Mouse (Mus musculus): ENCODE data around the gene Hsd17b11. TPM values are rescaled to one million over a fixed set of nuclear protein-coding genes. Genes with fewer than 3 reads are reported as not detected.
"Not testable (repeated sequence)": the region's sequence is repeated elsewhere in the genome, so short reads cannot be mapped to it uniquely, and the experiment has no call there.

The Hsd17b11 gene
- polyA plus RNA-seq, 1 experiment from 2014 or later = 2.7 TPM

GRCm38 (mm10) chr5:104025245-104025854 lies 3.6 kb upstream of the Hsd17b11 start:
- whole genome bisulfite sequencing = 49% methylated on average over 17 of the region's 17 CpGs
- ATAC-seq (ENCODE audit: low read depth) = no peak
- H3K27me3 ChIP-seq = peaks cover 18% of the 10 kb centered on the region

GRCm38 (mm10) chr5:104024762-104025161 lies 3.0 kb upstream of the Hsd17b11 start:
- H3K9me3 ChIP-seq = no peaks in the 10 kb centered on the region
- no peaks in the 10 kb centered on the region for H3K36me3 ChIP-seq
- H3K27ac ChIP-seq (replicated peaks) = no peak overlapping the region
- peaks cover 17% of the 10 kb centered on the region for H3K4me1 ChIP-seq (replicated peaks)
- H3K27me3 ChIP-seq = peaks cover 18% of the 10 kb centered on the region
- no peak overlapping the region for H3K9ac ChIP-seq
- 71% methylated on average over 11 of the region's 11 CpGs for WGBS
- ATAC-seq (ENCODE audit: low read depth) = no peak
- no peak overlapping the region for H3K4me2 ChIP-seq
- no peak overlapping the region for H3K4me3 ChIP-seq

More at GRCm38 (mm10) chr5:104025245-104025854, 3.6 kb upstream of the Hsd17b11 start:
- Histone ChIP-seq H3K4me2 (no peak overlapping the region), H3K36me3 (no peaks in the 10 kb centered on the region), H3K9ac (no peak overlapping the region), H3K4me3 (no peak overlapping the region), H3K27ac (replicated peaks) (no peak overlapping the region), H3K9me3 (no peaks in the 10 kb centered on the region), H3K4me1 (replicated peaks) (peaks cover 17% of the 10 kb centered on the region)

GRCm38 (mm10) chr5:104024193-104024592 lies 2.5 kb upstream of the Hsd17b11 start:
- H3K9me3 ChIP-seq; H3K9ac ChIP-seq; H3K4me3 ChIP-seq; H3K27ac ChIP-seq (replicated peaks); ATAC-seq (ENCODE audit: low read depth); H3K4me2 ChIP-seq; H3K36me3 ChIP-seq: not testable (repeated sequence)
- Histone ChIP-seq H3K4me1 (replicated peaks) (peaks cover 17% of the 10 kb centered on the region), H3K27me3 (peaks cover 18% of the 10 kb centered on the region)
- 87% methylated on average over 5 of the region's 5 CpGs for WGBS

GRCm38 (mm10) chr5:104023289-104024020 lies 1.7 kb upstream of the Hsd17b11 start:
- Histone ChIP-seq H3K9ac (no peak overlapping the region), H3K27me3 (peaks cover 18% of the 10 kb centered on the region), H3K9me3 (no peaks in the 10 kb centered on the region), H3K4me3 (no peak overlapping the region), H3K4me2 (no peak overlapping the region), H3K4me1 (replicated peaks) (peaks cover 17% of the 10 kb centered on the region), H3K36me3 (no peaks in the 10 kb centered on the region), H3K27ac (replicated peaks) (no peak overlapping the region)
- ATAC-seq (ENCODE audit: low read depth) = no peak
- WGBS = 76% methylated on average over 8 of the region's 8 CpGs

- Histone ChIP-seq H3K4me1 (replicated peaks) (peaks cover 17% of the 10 kb centered on the region), H3K27ac (replicated peaks) (no peak overlapping the region), H3K36me3 (no peaks in the 10 kb centered on the region), H3K27me3 (peaks cover 18% of the 10 kb centered on the region), H3K4me3 (peak overlapping the region; percentile 48), H3K4me2 (peak overlapping the region; percentile 85), H3K9ac (peak overlapping the region; percentile 70; the same call in 1 of the 2 replicates), H3K9me3 (no peaks in the 10 kb centered on the region)
- 26% methylated on average over 5 of the region's 5 CpGs for WGBS
- ATAC-seq (ENCODE audit: low read depth) = no peak
These were observed 839 bp upstream of the Hsd17b11 start for GRCm38 (mm10) chr5:104022558-104022957.

GRCm38 (mm10) chr5:104011419-104011818 lies 10.3 kb downstream of the Hsd17b11 start:
- no peaks in the 10 kb centered on the region for H3K27me3 ChIP-seq
- no peak overlapping the region for H3K27ac ChIP-seq (replicated peaks)
- no peaks in the 10 kb centered on the region for H3K9me3 ChIP-seq
- no peak overlapping the region for H3K9ac ChIP-seq
- no peak overlapping the region for H3K4me3 ChIP-seq
- ATAC-seq (ENCODE audit: low read depth) = no peak
- H3K4me1 ChIP-seq (replicated peaks) = no peaks in the 10 kb centered on the region
- no peak overlapping the region for H3K4me2 ChIP-seq
- no peaks in the 10 kb centered on the region for H3K36me3 ChIP-seq

- H3K27me3 ChIP-seq = no peaks in the 10 kb centered on the region
- ATAC-seq (ENCODE audit: low read depth) = no peak
- no peaks in the 10 kb centered on the region for H3K36me3 ChIP-seq
- H3K4me3 ChIP-seq = no peak overlapping the region
- H3K27ac ChIP-seq (replicated peaks) = no peak overlapping the region
- H3K4me1 ChIP-seq (replicated peaks) = no peaks in the 10 kb centered on the region
- WGBS = 94% methylated on average over 7 of the region's 7 CpGs
- no peak overlapping the region for H3K4me2 ChIP-seq
- H3K9me3 ChIP-seq = no peaks in the 10 kb centered on the region
- H3K9ac ChIP-seq = no peak overlapping the region
These were observed 11.5 kb downstream of the Hsd17b11 start for GRCm38 (mm10) chr5:104010261-104010660.

GRCm38 (mm10) chr5:104009421-104009820 lies 12.3 kb downstream of the Hsd17b11 start:
- 96% methylated on average over 3 of the region's 3 CpGs for WGBS
- no peak overlapping the region for H3K9ac ChIP-seq

GRCm38 (mm10) chr5:104007801-104008200 lies 13.9 kb downstream of the Hsd17b11 start:
- no peak overlapping the region for H3K9ac ChIP-seq
- H3K27me3 ChIP-seq = peaks cover 2% of the 10 kb centered on the region; the same call in 1 of the 2 replicates
- H3K9me3 ChIP-seq = no peaks in the 10 kb centered on the region
- H3K27ac ChIP-seq (replicated peaks) = no peak overlapping the region
- H3K4me2 ChIP-seq = no peak overlapping the region
- H3K4me3 ChIP-seq = no peak overlapping the region
- 0 out of 2 replicates have a peak, but pooled peaks cover 5% of the 10 kb centered on the region for H3K4me1 ChIP-seq (replicated peaks)
- no peaks in the 10 kb centered on the region for H3K36me3 ChIP-seq
- no peak for ATAC-seq (ENCODE audit: low read depth)
- 80% methylated on average over 5 of the region's 5 CpGs for WGBS

More at GRCm38 (mm10) chr5:104009421-104009820, 12.3 kb downstream of the Hsd17b11 start:
- H3K9me3 ChIP-seq = no peaks in the 10 kb centered on the region
- H3K27me3 ChIP-seq = no peaks in the 10 kb centered on the region
- no peak overlapping the region for H3K27ac ChIP-seq (replicated peaks)
- no peak overlapping the region for H3K4me3 ChIP-seq
- no peaks in the 10 kb centered on the region for H3K4me1 ChIP-seq (replicated peaks)
- H3K36me3 ChIP-seq = no peaks in the 10 kb centered on the region
- ATAC-seq (ENCODE audit: low read depth) = no peak
- H3K4me2 ChIP-seq = no peak overlapping the region

GRCm38 (mm10) chr5:104006811-104007210 lies 14.9 kb downstream of the Hsd17b11 start:
- no peak overlapping the region for H3K4me2 ChIP-seq
- no peak for ATAC-seq (ENCODE audit: low read depth)
- H3K27me3 ChIP-seq = peaks cover 8% of the 10 kb centered on the region; the same call in 1 of the 2 replicates
- 0 out of 2 replicates have a peak, but pooled peaks cover 5% of the 10 kb centered on the region for H3K4me1 ChIP-seq (replicated peaks)
- H3K4me3 ChIP-seq = no peak overlapping the region
- no peak overlapping the region for H3K9ac ChIP-seq
- H3K36me3 ChIP-seq = no peaks in the 10 kb centered on the region
- H3K27ac ChIP-seq (replicated peaks) = no peak overlapping the region
- H3K9me3 ChIP-seq = no peaks in the 10 kb centered on the region
- 73% methylated on average over 3 of the region's 3 CpGs for WGBS

- H3K4me2 ChIP-seq = no peak overlapping the region
- H3K9ac ChIP-seq = no peak overlapping the region
- no peak overlapping the region for H3K27ac ChIP-seq (replicated peaks)
- 92% methylated on average over 2 of the region's 2 CpGs for WGBS
- no peak for ATAC-seq (ENCODE audit: low read depth)
- H3K36me3 ChIP-seq = no peaks in the 10 kb centered on the region
- H3K27me3 ChIP-seq = peaks cover 8% of the 10 kb centered on the region; the same call in 1 of the 2 replicates
- H3K4me1 ChIP-seq (replicated peaks) = 0 out of 2 replicates have a peak, but pooled peaks cover 5% of the 10 kb centered on the region
- H3K4me3 ChIP-seq = no peak overlapping the region
- H3K9me3 ChIP-seq = no peaks in the 10 kb centered on the region
These were observed 17.8 kb downstream of the Hsd17b11 start for GRCm38 (mm10) chr5:104003955-104004354.

- Histone ChIP-seq H3K9ac (0 out of 2 replicates have a peak overlapping the region, but pooled peaks have one; percentile 32), H3K27me3 (peaks cover 8% of the 10 kb centered on the region; the same call in 1 of the 2 replicates), H3K9me3 (no peaks in the 10 kb centered on the region), H3K4me2 (peak overlapping the region; percentile 33), H3K4me1 (replicated peaks) (0 out of 2 replicates have a peak, but pooled peaks cover 5% of the 10 kb centered on the region), H3K27ac (replicated peaks) (no peak overlapping the region), H3K4me3 (no peak overlapping the region), H3K36me3 (no peaks in the 10 kb centered on the region)
- no peak for ATAC-seq (ENCODE audit: low read depth)
- WGBS = 57% methylated on average over 15 of the region's 15 CpGs
These were observed 18.3 kb downstream of the Hsd17b11 start for GRCm38 (mm10) chr5:104003256-104003931.
